Mouse (Mus musculus): Measurements from ENCODE around the gene Gab1. TPM values are rescaled to one million over a fixed set of nuclear protein-coding genes. Genes with fewer than 3 reads are reported as not detected.

The Gab1 gene
- polyA plus RNA-seq, 1 experiment from 2014 or later: 26.5 TPM

DNA sequence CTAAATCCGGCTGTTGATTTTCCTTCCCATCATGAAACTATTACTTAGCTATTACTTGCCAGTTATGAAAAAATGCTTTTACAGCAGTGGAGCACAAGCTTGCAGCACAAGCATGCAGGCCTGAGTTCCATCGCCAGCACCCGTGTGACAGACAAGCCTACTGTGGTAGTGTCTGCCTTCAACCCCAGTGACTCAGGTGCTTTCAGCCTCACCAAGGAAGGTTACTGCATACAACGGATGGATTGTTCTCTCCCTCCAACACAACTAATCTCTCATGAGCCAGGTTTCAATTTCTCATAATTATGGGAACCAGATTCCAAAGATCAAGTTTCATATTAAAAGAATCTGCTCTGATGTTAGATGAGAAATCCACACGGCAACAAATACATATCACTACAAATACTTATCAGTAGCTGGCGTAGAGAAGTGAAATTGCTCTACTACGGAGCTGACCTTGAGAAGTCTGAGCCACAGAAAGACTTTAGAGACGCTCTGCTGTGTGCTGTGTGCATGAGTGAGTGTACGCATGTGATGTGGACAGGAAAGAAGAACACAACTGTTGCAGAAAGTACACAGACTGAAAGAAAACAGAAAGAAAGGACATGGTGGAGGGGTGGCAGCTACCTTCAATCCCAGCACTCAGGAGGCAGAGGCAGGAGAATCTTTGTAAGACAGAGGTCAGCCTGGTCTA is 36.4 kb downstream of the Gab1 start:
- Histone ChIP-seq H3K4me2 (replicated peaks; ENCODE audit: low read depth, low read length) (no peak overlapping the region), H3K4me3 (ENCODE audit: low read length) (no peak overlapping the region), H3K4me1 (ENCODE audit: control insufficient read depth, insufficient read depth, low read length) (peaks cover 7% of the 10 kb centered on the region; the same call in 1 of the 2 replicates), H3K36me3 (ENCODE audit: control insufficient read depth, insufficient read depth, low read length) (no peaks in the 10 kb centered on the region), H3K9me3 (ENCODE audit: control insufficient read depth, low read length) (no peaks in the 10 kb centered on the region), H3K9ac (ENCODE audit: low read depth, low read length) (no peak overlapping the region), H3K27me3 (ENCODE audit: control insufficient read depth, insufficient read depth, low read length) (no peaks in the 10 kb centered on the region), H3K27ac (ENCODE audit: low read depth, low read length) (no peak overlapping the region)
- ATAC-seq (ENCODE audit: low FRiP score, low TSS enrichment): no peak
- 82% methylated on average over 9 of the region's 9 CpGs for WGBS

DNA sequence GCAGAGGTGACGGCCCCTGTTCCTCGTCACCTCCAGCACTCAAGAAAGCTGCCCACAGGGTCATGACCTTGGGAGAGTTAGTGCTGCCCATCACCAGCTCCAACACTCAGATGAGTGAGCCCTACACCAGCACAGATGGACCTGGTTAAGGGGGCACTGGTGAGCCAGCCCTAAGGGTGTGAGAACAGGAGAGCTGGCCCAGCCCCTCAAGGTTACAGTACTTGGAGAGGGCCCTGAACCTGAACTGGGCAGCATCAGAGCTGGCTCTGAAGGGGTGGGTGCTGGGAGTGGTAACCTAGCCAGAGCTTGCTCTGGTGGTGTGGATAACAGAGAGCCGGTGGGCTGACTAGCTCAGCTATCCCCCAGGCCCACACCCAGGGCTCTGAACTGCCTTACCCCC is 37.8 kb downstream of the Gab1 start:
- Histone ChIP-seq H3K4me2 (replicated peaks; ENCODE audit: low read depth, low read length) (no peak overlapping the region), H3K9me3 (ENCODE audit: control insufficient read depth, low read length) (no peaks in the 10 kb centered on the region), H3K9ac (ENCODE audit: low read depth, low read length) (no peak overlapping the region), H3K27ac (ENCODE audit: low read depth, low read length) (no peak overlapping the region), H3K36me3 (ENCODE audit: control insufficient read depth, insufficient read depth, low read length) (no peaks in the 10 kb centered on the region), H3K4me3 (ENCODE audit: low read length) (no peak overlapping the region), H3K27me3 (ENCODE audit: control insufficient read depth, insufficient read depth, low read length) (no peaks in the 10 kb centered on the region), H3K4me1 (ENCODE audit: control insufficient read depth, insufficient read depth, low read length) (no peaks in the 10 kb centered on the region)
- ATAC-seq (ENCODE audit: low FRiP score, low TSS enrichment): peak; percentile 25; the same call in 1 of the 2 replicates
- WGBS: 91% methylated on average over 3 of the region's 3 CpGs

DNA sequence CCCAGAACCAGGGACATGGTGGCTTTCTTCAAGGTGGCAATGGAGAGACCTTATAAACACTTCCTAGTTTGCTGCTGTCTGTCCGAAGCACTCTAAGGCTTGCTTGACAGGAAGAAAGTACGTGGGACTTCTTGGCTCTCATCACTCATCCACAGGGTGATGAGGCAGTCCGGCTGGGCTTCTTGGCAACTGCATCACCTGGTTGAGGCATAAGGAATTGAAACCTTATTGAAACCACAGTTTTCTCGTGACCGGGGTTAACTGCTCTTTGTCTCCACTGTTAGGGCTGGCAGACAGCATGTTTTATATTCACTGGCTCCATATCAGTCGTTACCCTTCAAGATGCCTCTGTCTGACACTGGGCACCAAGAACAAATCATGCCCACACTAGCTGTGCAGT is 40.2 kb downstream of the Gab1 start:
- H3K4me2 ChIP-seq (replicated peaks; ENCODE audit: low read depth, low read length): no peak overlapping the region
- peaks cover 5% of the 10 kb centered on the region; the same call in 1 of the 2 replicates for H3K4me1 ChIP-seq (ENCODE audit: control insufficient read depth, insufficient read depth, low read length)
- H3K9me3 ChIP-seq (ENCODE audit: control insufficient read depth, low read length): no peaks in the 10 kb centered on the region
- no peak overlapping the region for H3K9ac ChIP-seq (ENCODE audit: low read depth, low read length)
- ATAC-seq (ENCODE audit: low FRiP score, low TSS enrichment): no peak
- no peaks in the 10 kb centered on the region for H3K27me3 ChIP-seq (ENCODE audit: control insufficient read depth, insufficient read depth, low read length)
- H3K27ac ChIP-seq (ENCODE audit: low read depth, low read length): no peak overlapping the region
- WGBS: 81% methylated on average over 6 of the region's 6 CpGs
- H3K36me3 ChIP-seq (ENCODE audit: control insufficient read depth, insufficient read depth, low read length): no peaks in the 10 kb centered on the region
- H3K4me3 ChIP-seq (ENCODE audit: low read length): no peak overlapping the region

DNA sequence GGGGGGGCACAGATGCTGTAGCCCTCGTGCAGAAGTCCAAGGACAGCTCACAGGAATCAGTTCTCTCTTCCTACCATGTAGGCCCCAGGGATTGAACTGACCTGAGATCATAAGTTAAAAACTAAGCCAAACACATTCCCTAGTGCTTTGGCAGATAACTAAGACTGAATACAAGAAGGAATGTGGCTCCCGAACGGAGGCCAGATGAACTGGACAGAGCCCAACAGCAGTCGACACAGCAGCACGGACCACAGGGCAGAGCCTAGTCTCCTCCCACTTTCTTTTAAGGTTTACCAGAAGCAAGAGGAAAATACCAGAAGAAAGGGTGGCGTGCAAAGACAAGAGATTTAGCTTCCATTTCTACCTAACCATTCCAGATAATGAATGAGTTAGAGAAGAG is 42.1 kb downstream of the Gab1 start:
- WGBS: 44% methylated on average over 6 of the region's 6 CpGs
- Histone ChIP-seq H3K9ac (ENCODE audit: low read depth, low read length) (no peak overlapping the region), H3K4me1 (ENCODE audit: control insufficient read depth, insufficient read depth, low read length) (peaks cover 9% of the 10 kb centered on the region; the same call in 1 of the 2 replicates), H3K4me2 (replicated peaks; ENCODE audit: low read depth, low read length) (no peak overlapping the region), H3K4me3 (ENCODE audit: low read length) (no peak overlapping the region), H3K9me3 (ENCODE audit: control insufficient read depth, low read length) (no peaks in the 10 kb centered on the region), H3K36me3 (ENCODE audit: control insufficient read depth, insufficient read depth, low read length) (no peaks in the 10 kb centered on the region), H3K27me3 (ENCODE audit: control insufficient read depth, insufficient read depth, low read length) (no peaks in the 10 kb centered on the region), H3K27ac (ENCODE audit: low read depth, low read length) (no peak overlapping the region)
- no peak for ATAC-seq (ENCODE audit: low FRiP score, low TSS enrichment)

DNA sequence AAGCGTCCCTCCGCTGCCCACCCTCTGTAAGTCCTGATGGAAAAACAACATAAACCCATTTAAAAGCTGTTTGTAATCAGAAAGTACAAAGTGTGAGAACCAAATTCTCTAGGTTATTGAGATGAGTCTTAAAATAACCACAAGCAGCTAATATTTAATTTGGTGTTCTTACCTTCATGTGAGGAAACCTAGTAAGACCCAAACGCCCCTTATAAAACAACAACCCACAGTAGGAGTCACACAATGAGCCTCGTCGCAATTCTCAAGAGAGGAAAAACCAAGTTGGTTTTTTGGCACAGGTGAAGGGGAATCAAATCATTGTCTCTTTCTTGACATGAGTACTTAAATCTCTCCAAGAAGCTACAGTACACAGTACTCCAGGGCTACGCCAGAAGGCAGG is 44.9 kb downstream of the Gab1 start:
- 76% methylated on average over 6 of the region's 6 CpGs for whole genome bisulfite sequencing
- Histone ChIP-seq H3K4me3 (ENCODE audit: low read length) (no peak overlapping the region), H3K4me2 (replicated peaks; ENCODE audit: low read depth, low read length) (no peak overlapping the region), H3K9me3 (ENCODE audit: control insufficient read depth, low read length) (no peaks in the 10 kb centered on the region), H3K9ac (ENCODE audit: low read depth, low read length) (no peak overlapping the region), H3K27me3 (ENCODE audit: control insufficient read depth, insufficient read depth, low read length) (no peaks in the 10 kb centered on the region), H3K4me1 (ENCODE audit: control insufficient read depth, insufficient read depth, low read length) (peaks cover 18% of the 10 kb centered on the region), H3K36me3 (ENCODE audit: control insufficient read depth, insufficient read depth, low read length) (no peaks in the 10 kb centered on the region), H3K27ac (ENCODE audit: low read depth, low read length) (no peak overlapping the region)
- ATAC-seq (ENCODE audit: low FRiP score, low TSS enrichment): no peak

DNA sequence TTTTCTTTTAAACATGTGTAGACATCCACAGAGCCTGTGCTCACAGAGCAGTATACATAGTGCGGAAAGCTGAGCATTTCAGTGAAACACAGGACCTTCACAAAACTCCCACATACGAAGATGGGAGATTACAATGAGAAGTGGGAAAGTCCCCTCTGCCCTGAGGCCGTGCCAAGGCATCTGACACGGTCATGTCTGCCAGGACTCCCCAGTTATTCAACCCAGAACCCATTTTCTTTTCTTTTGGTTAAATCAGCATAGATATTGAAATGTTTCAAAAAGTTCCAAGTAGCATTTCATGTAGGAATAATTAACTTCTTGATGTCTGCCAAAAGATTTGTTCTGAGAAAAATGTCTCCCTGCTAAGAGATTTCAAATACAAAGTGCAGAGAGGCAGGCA is 45.9 kb downstream of the Gab1 start:
- H3K9me3 ChIP-seq (ENCODE audit: control insufficient read depth, low read length): no peaks in the 10 kb centered on the region
- 66% methylated on average over 4 of the region's 4 CpGs for WGBS
- H3K4me3 ChIP-seq (ENCODE audit: low read length): no peak overlapping the region
- peaks cover 25% of the 10 kb centered on the region for H3K4me1 ChIP-seq (ENCODE audit: control insufficient read depth, insufficient read depth, low read length)
- H3K36me3 ChIP-seq (ENCODE audit: control insufficient read depth, insufficient read depth, low read length): no peaks in the 10 kb centered on the region
- H3K4me2 ChIP-seq (replicated peaks; ENCODE audit: low read depth, low read length): no peak overlapping the region
- no peak for ATAC-seq (ENCODE audit: low FRiP score, low TSS enrichment)
- H3K9ac ChIP-seq (ENCODE audit: low read depth, low read length): no peak overlapping the region
- no peak overlapping the region for H3K27ac ChIP-seq (ENCODE audit: low read depth, low read length)
- no peaks in the 10 kb centered on the region for H3K27me3 ChIP-seq (ENCODE audit: control insufficient read depth, insufficient read depth, low read length)

DNA sequence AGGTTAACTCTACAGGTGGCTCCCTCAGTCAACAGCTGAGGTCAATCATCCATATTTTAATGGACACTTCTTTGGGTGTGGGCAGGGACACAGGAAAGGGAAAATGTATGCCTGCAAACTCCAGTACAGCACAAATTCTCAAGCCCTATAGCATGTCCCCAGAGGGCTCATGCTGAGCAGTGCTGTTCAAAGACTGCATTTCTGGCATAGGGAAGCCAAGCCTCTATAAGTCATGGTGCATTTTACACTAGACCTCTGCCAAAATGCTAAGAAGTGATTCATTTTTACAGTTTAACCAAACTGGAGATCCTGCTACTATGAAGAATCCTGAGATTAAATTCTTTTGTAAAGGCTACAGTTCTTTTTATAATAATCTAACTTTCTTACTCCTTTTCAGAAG is 47.8 kb downstream of the Gab1 start:
- H3K4me1 ChIP-seq (ENCODE audit: control insufficient read depth, insufficient read depth, low read length): peaks cover 25% of the 10 kb centered on the region
- no peak overlapping the region for H3K4me3 ChIP-seq (ENCODE audit: low read length)

DNA sequence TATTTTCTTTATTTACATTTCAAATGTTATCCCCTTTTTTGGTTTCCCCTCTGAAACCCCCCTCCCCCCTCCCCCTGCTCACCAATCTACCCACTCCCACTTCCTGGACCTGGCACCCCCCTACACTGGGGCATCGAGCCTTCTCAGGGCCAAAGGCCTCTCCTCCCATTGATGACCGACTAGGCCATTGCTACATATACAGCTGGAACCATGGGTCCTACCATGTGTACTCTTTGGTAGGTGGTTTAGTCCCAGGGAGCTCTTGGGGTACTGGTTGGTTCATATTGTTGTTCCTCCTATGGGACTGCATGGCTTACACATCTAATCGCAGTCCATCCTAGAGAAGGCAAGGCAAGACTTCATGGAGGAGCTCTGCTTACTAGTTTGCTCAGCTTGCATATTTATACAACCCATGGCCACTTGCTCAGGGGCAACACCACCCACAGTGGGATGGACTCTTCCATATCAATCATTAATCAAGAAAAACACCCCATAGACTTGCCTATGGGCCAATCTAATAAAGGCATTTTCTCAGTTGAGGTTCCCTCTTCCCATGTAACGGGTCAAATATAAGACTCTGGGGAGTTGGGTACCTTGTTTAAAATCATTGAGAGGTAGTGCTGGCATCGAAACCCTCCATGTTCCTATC is 48.3 kb downstream of the Gab1 start:
- peaks cover 27% of the 10 kb centered on the region for H3K4me1 ChIP-seq (ENCODE audit: control insufficient read depth, insufficient read depth, low read length)
- H3K4me3 ChIP-seq (ENCODE audit: low read length): no peak overlapping the region
- WGBS: 90% methylated on average over 5 of the region's 5 CpGs
- no peaks in the 10 kb centered on the region for H3K36me3 ChIP-seq (ENCODE audit: control insufficient read depth, insufficient read depth, low read length)
- H3K9ac ChIP-seq (ENCODE audit: low read depth, low read length): no peak overlapping the region
- H3K27ac ChIP-seq (ENCODE audit: low read depth, low read length): no peak overlapping the region
- ATAC-seq (ENCODE audit: low FRiP score, low TSS enrichment): no peak
- no peaks in the 10 kb centered on the region for H3K27me3 ChIP-seq (ENCODE audit: control insufficient read depth, insufficient read depth, low read length)
- H3K9me3 ChIP-seq (ENCODE audit: control insufficient read depth, low read length): no peaks in the 10 kb centered on the region
- no peak overlapping the region for H3K4me2 ChIP-seq (replicated peaks; ENCODE audit: low read depth, low read length)

More for the DNA sequence above, 47.8 kb downstream of the Gab1 start:
- Histone ChIP-seq H3K9me3 (ENCODE audit: control insufficient read depth, low read length) (no peaks in the 10 kb centered on the region), H3K9ac (ENCODE audit: low read depth, low read length) (no peak overlapping the region), H3K4me2 (replicated peaks; ENCODE audit: low read depth, low read length) (no peak overlapping the region), H3K27me3 (ENCODE audit: control insufficient read depth, insufficient read depth, low read length) (no peaks in the 10 kb centered on the region), H3K36me3 (ENCODE audit: control insufficient read depth, insufficient read depth, low read length) (no peaks in the 10 kb centered on the region), H3K27ac (ENCODE audit: low read depth, low read length) (no peak overlapping the region)
- ATAC-seq (ENCODE audit: low FRiP score, low TSS enrichment): no peak

DNA sequence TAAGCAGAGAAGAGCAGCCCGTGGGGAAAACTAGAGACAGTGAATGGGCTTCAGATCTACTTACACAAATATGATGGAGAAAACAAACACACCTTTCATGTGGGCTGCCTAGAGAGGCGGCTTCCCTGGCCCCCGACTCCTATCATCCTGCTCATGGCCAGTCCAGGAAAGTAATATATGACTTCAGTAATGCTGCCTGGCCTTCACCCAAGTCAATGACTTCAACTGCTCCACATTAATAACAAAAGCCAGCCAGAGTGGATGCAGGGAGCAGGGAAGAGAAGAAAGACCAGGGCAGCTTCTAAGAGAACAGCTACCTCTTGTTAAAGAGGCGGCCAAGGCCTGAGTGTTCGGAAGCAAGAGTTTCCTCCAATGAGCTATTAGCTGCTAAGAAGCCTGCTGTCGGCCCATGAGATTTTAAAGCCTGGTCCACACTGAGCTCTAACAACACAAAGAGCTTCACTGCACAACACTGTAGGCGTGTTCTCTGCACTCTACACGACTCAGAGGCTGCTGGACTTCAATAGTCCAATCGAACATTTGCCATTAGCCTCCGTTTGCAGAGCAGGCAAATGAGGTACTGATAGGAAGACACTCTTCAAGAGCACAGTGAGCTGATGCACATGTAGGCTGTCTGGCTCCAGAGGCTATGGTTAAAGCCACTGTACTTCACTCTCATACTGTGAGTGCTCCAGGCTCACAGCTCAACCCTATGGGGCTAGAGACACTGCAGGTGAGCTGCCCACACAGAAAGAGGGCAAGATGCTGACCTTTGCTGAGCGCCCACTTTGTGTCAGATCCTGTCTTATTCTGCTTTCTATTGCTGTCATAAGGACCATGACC is 49.4 kb downstream of the Gab1 start:
- Histone ChIP-seq H3K9ac (ENCODE audit: low read depth, low read length) (no peak overlapping the region), H3K4me3 (ENCODE audit: low read length) (no peak overlapping the region), H3K9me3 (ENCODE audit: control insufficient read depth, low read length) (no peaks in the 10 kb centered on the region), H3K4me1 (ENCODE audit: control insufficient read depth, insufficient read depth, low read length) (peaks cover 35% of the 10 kb centered on the region), H3K27me3 (ENCODE audit: control insufficient read depth, insufficient read depth, low read length) (no peaks in the 10 kb centered on the region), H3K4me2 (replicated peaks; ENCODE audit: low read depth, low read length) (no peak overlapping the region), H3K36me3 (ENCODE audit: control insufficient read depth, insufficient read depth, low read length) (no peaks in the 10 kb centered on the region), H3K27ac (ENCODE audit: low read depth, low read length) (no peak overlapping the region)
- ATAC-seq (ENCODE audit: low FRiP score, low TSS enrichment): peak; percentile 53
- WGBS: 52% methylated on average over 11 of the region's 11 CpGs
